Mouse (Mus musculus) midbrain, embryonic 10.5 days (tissue): ENCODE results near the gene Olfr403. TPM values are rescaled to one million over a fixed set of nuclear protein-coding genes. Genes with fewer than 3 reads are reported as not detected.
"Not testable (repeated sequence)": the region's sequence is repeated elsewhere in the genome, so short reads cannot be mapped to it uniquely, and the experiment has no call there.

ENCODE experiments used
- DNase-seq: peaks from one replicate; pipeline ENCODE4 v3.0.0-alpha.2; 2017; ENCODE audit warnings: low spot score
- H3K27ac ChIP-seq: fragments of 300-500 bp; sonication (generic); replicated peaks from 2 replicates; pipeline ENCODE4 v1.5.1; 2016; ENCODE audit warnings: mild to moderate bottlenecking
- H3K27me3 ChIP-seq: fragments of 300-500 bp; sonication (generic); 2 replicates; pipeline ENCODE4 v1.6.1; 2016; ENCODE audit warnings: low read depth, mild to moderate bottlenecking; ENCODE audit not compliant: poor library complexity, severe bottlenecking
- H3K36me3 ChIP-seq: fragments of 300-500 bp; sonication (generic); 2 replicates; pipeline ENCODE4 v1.6.1; 2016; ENCODE audit warnings: mild to moderate bottlenecking, moderate library complexity
- H3K4me1 ChIP-seq: fragments of 300-500 bp; sonication (generic); 2 replicates; pipeline ENCODE4 v1.6.1; 2016
- H3K4me3 ChIP-seq: fragments of 300-500 bp; sonication (generic); 2 replicates; pipeline ENCODE4 v1.5.1; 2016; ENCODE audit warnings: mild to moderate bottlenecking, moderate library complexity
- H3K9me3 ChIP-seq: fragments of 300-500 bp; sonication (generic); replicated peaks from 2 replicates; pipeline ENCODE4 v1.6.1; 2016; ENCODE audit warnings: mild to moderate bottlenecking
- WGBS: fragments of 180-500 bp; shearing (Covaris S2); methylation state at CpG from one replicate; pipeline ENCODE4 v1.1.7; 2016; 5-methylcytosine and 5-hydroxymethylcytosine counted together
- polyA plus RNA-seq: library from polyadenylated mRNA; unstranded; fragments of >200 nt; fragmentation: Nextera tagmentation; extraction: Ambion mirVana; gene quantifications from 2 replicates; pipeline ENCODE4 v1.2.1, GENCODE M21; 2016

Olfr403 gene
- polyA plus RNA-seq: not detected in 2 replicates

DNA sequence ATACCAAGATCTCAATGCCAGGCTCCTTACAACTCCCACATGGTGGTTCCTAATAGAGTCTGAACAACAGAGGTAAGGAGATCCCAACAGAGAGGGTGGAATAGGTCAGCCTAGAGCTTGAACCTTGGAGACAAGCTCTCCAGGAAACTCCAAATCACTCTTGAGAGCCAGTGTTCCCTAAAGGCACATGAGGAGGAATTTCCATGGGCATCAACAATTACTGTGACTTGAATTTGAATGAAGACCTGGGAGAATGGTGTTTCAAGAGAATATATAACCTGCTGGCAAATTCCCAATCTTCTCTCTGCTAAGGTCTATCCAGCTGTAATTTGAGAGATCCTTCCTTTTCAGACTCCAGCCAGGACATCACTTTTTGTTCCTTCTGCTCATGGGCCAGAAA is at the start of gene Olfr403:
Gene Olfr403, plus strand, starts transcription at position 301 of the 400 bp plus-strand sequence.
- no peak for DNase-seq
- no peak within 1 kb of the TSS for H3K27ac ChIP-seq
- no peaks in the 10 kb centered on the region for H3K27me3 ChIP-seq
- H3K4me3 ChIP-seq: no peak within 1 kb of the TSS
- H3K4me1 ChIP-seq: no peaks in the 10 kb centered on the region
- no peaks in the 10 kb centered on the region for H3K36me3 ChIP-seq
- peaks cover 64% of the 10 kb centered on the region for H3K9me3 ChIP-seq

DNA sequence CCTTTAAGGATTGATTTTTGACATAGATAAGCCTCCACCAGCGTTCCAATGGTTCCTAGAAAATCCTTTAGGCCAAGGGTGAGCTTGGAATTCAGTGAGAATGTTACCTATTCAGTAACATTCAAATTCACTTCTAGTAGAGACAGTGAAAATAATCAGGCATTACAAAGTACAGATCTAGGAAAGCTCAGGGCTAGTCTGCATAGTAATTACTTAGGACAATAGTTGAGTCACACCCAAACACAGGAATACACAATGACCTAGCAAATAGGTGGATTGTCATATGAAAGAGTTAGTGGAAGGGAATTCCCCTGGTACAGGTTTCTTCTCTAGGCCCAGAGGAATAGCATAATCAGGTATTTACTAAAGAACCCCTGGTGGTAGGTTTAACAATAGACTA is 46.0 kb upstream of the Olfr403 start:
- not testable (repeated sequence) for H3K27me3 ChIP-seq, H3K4me1 ChIP-seq, H3K4me3 ChIP-seq, DNase-seq, H3K27ac ChIP-seq, H3K36me3 ChIP-seq
- H3K9me3 ChIP-seq: peaks cover 85% of the 10 kb centered on the region
- 37% methylated on average over 1 of the region's 1 CpGs for WGBS

DNA sequence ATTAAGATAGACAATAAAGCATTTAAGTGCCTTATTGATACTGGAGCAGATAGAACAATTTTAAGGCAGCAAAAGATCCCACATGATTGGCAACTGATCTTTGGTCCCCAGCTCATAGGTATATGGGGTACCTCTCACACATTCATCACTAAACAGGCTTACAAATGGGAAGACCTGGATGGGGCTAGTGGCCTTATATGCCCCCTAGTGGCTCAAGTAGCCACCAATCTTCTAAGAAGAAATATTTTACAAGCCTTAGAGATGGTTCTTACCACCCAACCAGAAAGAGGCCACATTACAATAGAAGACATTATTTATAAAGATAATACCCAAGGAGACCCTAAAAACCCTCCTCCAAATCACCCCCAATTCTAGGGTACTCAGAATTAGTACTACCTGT is 40.2 kb upstream of the Olfr403 start:
- no peaks in the 10 kb centered on the region for H3K36me3 ChIP-seq
- peaks cover 94% of the 10 kb centered on the region for H3K9me3 ChIP-seq
- H3K27me3 ChIP-seq: no peaks in the 10 kb centered on the region
- H3K4me3 ChIP-seq: no peak overlapping the region
- no peak for DNase-seq
- H3K27ac ChIP-seq: no peak overlapping the region
- H3K4me1 ChIP-seq: no peaks in the 10 kb centered on the region

DNA sequence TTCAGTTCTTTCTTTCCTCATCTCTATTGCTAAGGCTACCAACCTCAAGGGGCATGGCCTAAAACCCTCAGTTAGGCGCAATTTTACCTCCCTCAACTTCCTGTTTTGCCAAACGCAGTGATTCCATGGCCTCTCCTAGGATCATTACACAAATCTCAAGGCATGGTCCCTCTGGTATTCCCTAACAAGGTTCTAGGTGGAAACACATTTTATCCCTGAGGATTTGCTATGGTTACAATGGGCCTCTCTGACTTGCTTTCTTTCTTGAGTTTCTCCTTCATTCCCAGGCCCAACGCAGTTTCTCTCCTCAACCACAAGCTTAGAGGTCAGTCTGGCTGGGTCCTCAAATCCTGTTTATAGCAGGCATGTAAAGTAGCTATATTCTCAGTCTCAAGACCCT is 32.8 kb upstream of the Olfr403 start, which contains the start of gene Olfr402:
Gene Olfr402, plus strand, starts transcription at position 301 of the 400 bp plus-strand sequence.
- 64% methylated on average over 3 of the region's 3 CpGs for WGBS
- H3K4me3 ChIP-seq: no peak within 1 kb of the TSS
- no peaks in the 10 kb centered on the region for H3K36me3 ChIP-seq
- peaks cover 82% of the 10 kb centered on the region for H3K9me3 ChIP-seq
- no peaks in the 10 kb centered on the region for H3K4me1 ChIP-seq
- no peak within 1 kb of the TSS for H3K27ac ChIP-seq
- H3K27me3 ChIP-seq: no peaks in the 10 kb centered on the region
- DNase-seq: no peak

DNA sequence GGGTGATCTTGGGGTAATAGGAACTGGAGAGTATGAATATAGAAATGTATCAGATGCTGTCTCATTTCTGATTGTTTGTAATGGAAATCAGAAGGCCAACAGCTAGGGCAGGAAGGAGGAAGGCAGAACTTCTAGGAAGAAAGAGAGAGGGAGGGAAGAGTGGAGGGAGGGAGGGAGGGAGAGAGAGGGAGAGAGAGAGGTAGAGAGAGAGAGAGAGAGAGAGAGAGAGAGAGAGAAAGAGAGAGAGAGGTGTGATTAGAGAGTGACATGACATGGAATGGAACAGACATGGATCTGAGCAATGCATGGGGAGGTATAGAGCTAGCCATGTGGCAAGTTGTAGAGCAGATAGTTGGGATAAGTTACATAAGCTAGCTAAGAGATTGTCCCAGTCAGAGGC is 17.3 kb upstream of the Olfr403 start:
- Histone ChIP-seq H3K27me3 (no peaks in the 10 kb centered on the region), H3K36me3 (no peaks in the 10 kb centered on the region), H3K4me1 (no peaks in the 10 kb centered on the region), H3K27ac (no peak overlapping the region), H3K4me3 (no peak overlapping the region), H3K9me3 (peaks cover 25% of the 10 kb centered on the region)
- DNase-seq: no peak

DNA sequence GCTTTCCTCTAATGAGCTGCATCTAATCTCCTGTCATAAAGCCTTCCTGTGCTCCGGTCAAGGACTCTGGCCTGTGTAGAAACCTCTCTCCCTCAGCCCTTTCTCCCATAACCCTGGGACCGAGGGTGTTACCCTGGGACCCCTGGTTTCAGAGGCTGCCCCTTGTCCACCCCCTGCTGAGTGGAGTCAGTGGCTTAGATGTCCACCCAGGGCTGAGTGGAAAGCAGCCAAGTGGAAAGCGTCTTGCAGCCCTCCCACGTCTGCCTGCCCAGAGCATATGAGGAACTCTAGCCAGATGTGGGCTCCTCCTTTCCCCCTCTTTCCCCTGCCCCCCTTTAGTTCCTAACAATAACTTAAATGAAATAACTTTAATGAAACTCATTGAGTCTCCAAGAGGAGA is 2.9 kb upstream of the Olfr403 start:
- H3K9me3 ChIP-seq: peaks cover 71% of the 10 kb centered on the region
- H3K36me3 ChIP-seq: no peaks in the 10 kb centered on the region
- WGBS: 86% methylated on average over 4 of the region's 4 CpGs
- no peak overlapping the region for H3K27ac ChIP-seq
- no peak for DNase-seq
- H3K4me3 ChIP-seq: no peak overlapping the region
- no peaks in the 10 kb centered on the region for H3K27me3 ChIP-seq
- H3K4me1 ChIP-seq: no peaks in the 10 kb centered on the region

DNA sequence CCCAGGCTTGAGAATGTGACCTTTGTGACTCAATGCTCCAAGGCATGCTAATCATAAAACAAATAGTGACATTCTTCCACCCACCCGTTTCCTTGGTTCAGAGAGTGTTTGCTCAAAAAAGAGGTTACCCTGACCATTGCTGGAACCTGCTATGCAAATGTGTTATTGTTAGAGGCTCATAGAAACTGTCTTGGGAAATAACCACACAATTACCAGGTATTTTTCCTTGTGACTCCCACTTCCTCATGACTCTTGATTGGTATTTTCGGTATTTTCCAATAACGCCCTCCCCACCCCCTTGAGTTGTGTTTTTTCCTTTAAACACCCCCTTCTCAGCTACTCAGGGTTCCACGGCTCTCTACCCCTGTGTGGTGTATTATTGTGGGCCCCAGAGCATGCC is 2.3 kb upstream of the Olfr403 start:
- no peaks in the 10 kb centered on the region for H3K27me3 ChIP-seq
- no peak overlapping the region for H3K4me3 ChIP-seq
- DNase-seq: no peak
- no peaks in the 10 kb centered on the region for H3K36me3 ChIP-seq
- no peak overlapping the region for H3K27ac ChIP-seq
- WGBS: 84% methylated on average over 4 of the region's 4 CpGs
- no peaks in the 10 kb centered on the region for H3K4me1 ChIP-seq
- H3K9me3 ChIP-seq: peaks cover 71% of the 10 kb centered on the region

DNA sequence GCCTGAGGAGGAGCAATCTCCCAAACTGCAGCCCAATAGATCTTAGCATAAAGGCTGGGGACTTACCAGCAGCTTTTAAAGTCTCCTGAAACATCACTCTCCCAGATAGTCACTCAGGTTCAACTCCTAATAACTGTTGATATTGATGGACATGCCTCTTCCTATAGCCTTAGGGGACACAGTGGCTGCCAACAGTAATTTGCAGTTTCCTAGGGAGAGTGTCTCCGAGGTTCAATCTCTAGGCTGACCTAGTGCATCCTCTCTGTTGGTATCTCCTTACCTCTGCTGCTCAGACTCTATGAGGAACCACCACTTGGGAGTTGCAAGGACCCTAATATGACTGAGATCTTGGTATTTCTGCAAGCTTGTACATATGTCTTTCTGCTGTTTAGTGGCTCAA is 25.2 kb downstream of the Olfr403 start, which contains the start of gene Olfr43:
Gene Olfr43, minus strand, starts transcription at position 101 of the 400 bp plus-strand sequence.
- WGBS: 68% methylated on average over 1 of the region's 1 CpGs
- DNase-seq: no peak
- H3K27ac ChIP-seq: no peak within 1 kb of the TSS
- H3K4me1 ChIP-seq: no peaks in the 10 kb centered on the region
- no peak within 1 kb of the TSS for H3K4me3 ChIP-seq
- no peaks in the 10 kb centered on the region for H3K27me3 ChIP-seq
- H3K36me3 ChIP-seq: no peaks in the 10 kb centered on the region
- H3K9me3 ChIP-seq: peaks cover 48% of the 10 kb centered on the region; the same call in 1 of the 2 replicates

DNA sequence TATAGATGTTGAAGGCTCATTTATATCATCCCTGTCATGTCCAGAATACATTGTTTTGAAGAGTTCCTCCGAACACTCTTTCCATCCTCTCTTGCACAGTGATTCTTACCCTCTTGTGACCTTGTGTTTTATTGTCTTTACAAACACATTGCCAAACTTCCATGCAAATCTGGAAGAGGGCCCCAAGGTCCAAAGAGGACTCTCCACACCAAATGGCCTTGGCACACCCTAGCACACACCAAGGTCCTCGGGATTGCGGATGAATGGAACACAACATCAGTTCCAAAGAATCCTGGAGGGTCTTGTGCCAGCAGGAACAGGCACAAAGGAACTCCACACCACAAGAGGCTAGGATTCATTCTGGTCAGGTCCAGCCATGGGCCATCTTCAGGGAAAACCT is 55.2 kb downstream of the Olfr403 start:
- H3K9me3 ChIP-seq: peaks cover 35% of the 10 kb centered on the region
- DNase-seq: no peak
- no peak overlapping the region for H3K27ac ChIP-seq
- H3K4me1 ChIP-seq: no peaks in the 10 kb centered on the region
- 90% methylated on average over 3 of the region's 3 CpGs for WGBS
- H3K36me3 ChIP-seq: no peaks in the 10 kb centered on the region
- no peaks in the 10 kb centered on the region for H3K27me3 ChIP-seq
- no peak overlapping the region for H3K4me3 ChIP-seq

Other genes with a start within 250 kb of the Olfr403 start
- gene Olfr23, start 249.6 kb upstream of the Olfr403 start, polyA plus RNA-seq: not detected in 2 replicates
- not detected in 2 replicates for gene Olfr397, start 225.4 kb upstream of the Olfr403 start, polyA plus RNA-seq
- gene Olfr398, start 195.8 kb upstream of the Olfr403 start, polyA plus RNA-seq: not detected in 2 replicates
- gene Olfr139, start 129.7 kb upstream of the Olfr403 start, polyA plus RNA-seq: not detected in 2 replicates
- gene Olfr399, start 129.6 kb upstream of the Olfr403 start, polyA plus RNA-seq: not detected in 2 replicates
- gene Zfp616, start 116.3 kb upstream of the Olfr403 start, polyA plus RNA-seq: not detected in 2 replicates
- not detected in 2 replicates for gene Olfr401, start 72.5 kb upstream of the Olfr403 start, polyA plus RNA-seq
- gene Olfr402, start 32.7 kb upstream of the Olfr403 start, polyA plus RNA-seq: not detected in 2 replicates
- not detected in 2 replicates for gene Olfr43, start 25.1 kb downstream of the Olfr403 start, polyA plus RNA-seq
- not detected in 2 replicates for gene Olfr406, start 73.6 kb downstream of the Olfr403 start, polyA plus RNA-seq
- gene Olfr59, start 97.5 kb downstream of the Olfr403 start, polyA plus RNA-seq: not detected in 2 replicates
- not detected in 2 replicates for gene Olfr410, start 151.8 kb downstream of the Olfr403 start, polyA plus RNA-seq
- gene Olfr411, start 166.4 kb downstream of the Olfr403 start, polyA plus RNA-seq: not detected in 2 replicates
- gene Olfr412, start 175.8 kb downstream of the Olfr403 start, polyA plus RNA-seq: not detected in 2 replicates